Mouse (Mus musculus) thymus, adult 18-20 months (tissue): ENCODE measurements around the gene Thap12.

ENCODE experiments used
- DNase-seq, 2 experiments: peaks; one replicate each; pipeline ENCODE4 v3.0.0; 2022; ENCODE audit warnings: mixed read lengths in 2 of 2

The Thap12 gene

DNA sequence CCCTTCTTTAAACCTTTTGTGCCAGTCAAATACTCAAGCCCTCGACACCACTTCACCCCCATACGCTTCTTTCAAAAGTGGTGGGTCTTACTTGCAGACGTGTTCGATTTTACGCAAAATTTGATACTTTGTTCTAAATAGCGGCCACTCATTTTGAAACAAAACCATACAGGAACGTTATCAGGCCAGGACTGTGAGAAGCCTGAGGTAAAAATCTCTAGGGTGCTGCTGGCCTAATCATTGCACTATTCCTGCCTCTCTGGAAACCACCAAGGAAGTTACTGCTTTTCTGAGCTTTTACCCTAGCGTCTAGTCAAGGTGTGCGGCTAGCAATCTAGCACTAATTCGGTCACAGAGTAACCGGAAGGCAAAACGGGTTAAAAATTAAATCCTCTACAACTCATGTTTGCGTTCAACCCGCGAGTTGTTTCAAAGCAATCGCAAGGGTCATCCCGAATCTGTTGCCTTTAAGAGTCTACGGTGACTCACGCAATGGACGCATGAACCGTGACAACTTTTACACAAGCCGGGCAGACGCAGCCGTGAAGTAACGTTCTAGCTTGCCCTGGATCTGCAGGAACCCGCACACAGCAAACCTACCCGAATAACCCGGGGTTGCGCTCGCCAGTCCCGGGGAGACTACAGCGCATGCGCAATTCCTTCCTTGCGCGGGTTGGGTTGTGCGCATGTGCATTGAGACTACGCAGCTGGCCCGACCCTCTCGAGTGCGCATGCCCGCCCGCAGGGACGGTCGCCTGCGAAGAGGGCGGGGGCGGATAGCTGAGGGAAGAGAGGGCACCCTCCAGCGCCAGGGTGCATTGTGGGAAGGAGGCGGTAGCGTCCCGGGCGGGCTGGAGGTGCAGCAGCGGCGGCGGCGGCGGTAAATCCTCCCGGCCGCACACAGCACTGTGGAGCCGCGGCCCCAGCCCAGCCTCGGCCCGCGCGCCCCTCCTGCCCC lies at the start of gene Thap12:
TSS of gene Thap12 (plus strand) at position 821 of the 958 bp plus-strand sequence.
- peak; percentile 99 for DNase-seq

DNA sequence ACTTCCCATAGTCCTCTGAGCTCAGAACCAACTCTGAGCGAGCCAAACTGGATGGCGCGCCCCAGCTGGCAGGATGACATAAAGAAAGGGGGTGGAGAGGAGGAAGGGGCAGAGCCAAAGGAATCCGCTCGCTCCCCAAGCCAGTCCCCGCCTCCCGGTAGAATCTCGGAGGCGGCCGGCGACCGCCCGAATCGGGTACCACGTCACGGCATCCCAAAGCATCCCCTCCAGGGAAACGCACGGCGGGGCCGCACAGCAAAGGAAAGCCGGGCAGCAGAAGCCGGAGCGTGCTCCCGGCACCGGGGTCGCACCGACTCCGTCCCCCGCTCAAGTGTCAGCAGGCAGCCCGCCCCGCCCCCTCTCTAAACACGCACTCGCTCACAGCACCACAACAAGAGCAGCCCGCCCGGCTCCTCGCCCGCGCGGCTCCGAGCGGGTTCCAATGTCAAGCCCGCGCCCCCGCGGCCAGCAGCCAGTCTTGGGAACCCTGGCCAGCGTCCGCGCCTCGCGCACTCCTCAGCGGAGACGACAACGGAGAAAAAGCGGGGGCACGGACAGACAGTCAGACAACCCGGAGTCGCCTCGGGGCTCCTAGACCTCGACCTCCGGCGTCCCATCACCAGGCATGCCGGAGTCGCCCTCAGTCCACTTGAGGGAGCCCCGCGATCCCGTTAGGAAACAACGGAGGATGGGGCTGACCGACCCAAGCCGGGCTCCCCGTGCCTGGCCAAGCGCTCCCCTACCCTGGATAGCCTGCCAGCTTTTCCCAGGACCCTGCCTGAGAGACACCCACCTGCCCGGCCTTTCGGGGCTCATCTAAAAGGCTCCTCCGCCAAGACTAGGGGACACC lies 47.0 kb upstream of the Thap12 start:
- peak; percentile 62 to 74 for DNase-seq

DNA sequence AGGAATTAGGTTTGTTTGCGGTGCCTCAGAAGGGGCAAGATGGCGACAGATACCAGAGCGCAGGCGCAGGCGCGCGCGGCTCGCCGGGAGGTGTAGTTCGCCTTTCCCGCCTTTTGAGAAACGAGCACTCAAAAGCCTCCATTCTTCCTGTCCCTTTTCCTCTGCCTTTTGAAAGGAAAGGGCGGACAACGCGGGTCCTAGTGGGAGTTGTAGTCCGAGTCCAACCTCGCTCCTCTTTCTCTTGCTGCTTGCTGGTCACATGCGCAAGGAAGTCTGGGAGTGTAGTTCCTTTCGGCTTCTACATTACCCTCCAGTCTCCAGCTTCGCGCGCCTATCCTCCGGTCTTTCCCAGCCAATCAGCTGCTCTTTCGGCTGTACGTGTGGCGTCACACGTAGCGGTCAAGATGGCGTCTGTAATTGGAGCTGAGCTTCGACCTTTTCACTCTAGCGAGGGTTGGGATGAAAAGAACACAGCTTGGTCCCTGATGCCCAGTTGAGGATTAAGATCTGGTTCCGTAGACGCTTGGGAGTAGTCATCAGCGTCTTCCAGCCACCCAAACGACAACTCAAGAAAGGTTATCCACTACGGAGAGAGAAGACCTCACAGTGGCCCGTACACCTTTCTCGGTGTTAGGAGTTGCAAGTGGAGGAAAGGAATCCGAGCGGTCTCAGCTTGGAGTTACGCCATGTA lies 46.2 kb upstream of the Thap12 start, which contains the start of gene Emsy:
TSS of gene Emsy (minus strand) at position 253 of the 691 bp plus-strand sequence.
- peak; percentile 84 to 91 for DNase-seq

DNA sequence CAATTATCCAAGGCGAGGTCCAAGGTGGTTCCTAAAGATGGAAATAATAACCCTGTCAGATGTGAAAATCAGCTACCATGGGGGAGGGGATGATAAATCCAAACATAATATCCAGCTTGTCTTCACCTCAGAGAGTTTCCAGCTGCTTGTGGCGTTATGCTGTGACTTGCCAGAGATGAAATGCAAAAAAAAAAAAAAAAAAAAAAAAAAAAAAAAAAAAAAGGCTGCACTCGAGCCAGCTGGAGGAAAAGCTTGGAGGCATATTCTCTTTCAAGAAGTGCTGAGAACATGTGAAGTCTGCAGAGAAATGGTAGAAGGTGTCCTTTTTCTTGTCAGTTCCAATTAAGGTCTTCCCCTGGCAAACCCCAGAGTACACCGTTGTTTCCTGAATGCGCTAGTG lies 37.7 kb upstream of the Thap12 start:
- no peak for DNase-seq

DNA sequence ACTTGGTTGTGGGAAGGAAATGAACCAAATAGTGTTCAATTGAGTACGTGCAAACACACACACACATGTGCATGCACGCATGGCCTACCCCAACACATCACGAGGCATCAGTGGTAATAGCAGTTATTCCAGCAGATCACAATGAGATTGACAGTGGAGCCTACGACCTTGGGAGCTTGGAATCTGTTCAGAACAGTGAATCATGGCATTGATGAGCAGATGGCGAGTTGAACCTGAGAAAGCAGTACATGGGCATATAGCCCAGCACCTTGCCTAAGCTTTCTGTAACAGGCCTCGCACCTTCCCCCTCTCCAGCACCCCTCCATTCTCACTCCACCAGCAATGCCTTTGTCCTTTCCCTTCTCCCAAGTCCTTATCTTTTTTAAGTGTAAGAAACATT lies 37.2 kb upstream of the Thap12 start:
- DNase-seq, result no peak

DNA sequence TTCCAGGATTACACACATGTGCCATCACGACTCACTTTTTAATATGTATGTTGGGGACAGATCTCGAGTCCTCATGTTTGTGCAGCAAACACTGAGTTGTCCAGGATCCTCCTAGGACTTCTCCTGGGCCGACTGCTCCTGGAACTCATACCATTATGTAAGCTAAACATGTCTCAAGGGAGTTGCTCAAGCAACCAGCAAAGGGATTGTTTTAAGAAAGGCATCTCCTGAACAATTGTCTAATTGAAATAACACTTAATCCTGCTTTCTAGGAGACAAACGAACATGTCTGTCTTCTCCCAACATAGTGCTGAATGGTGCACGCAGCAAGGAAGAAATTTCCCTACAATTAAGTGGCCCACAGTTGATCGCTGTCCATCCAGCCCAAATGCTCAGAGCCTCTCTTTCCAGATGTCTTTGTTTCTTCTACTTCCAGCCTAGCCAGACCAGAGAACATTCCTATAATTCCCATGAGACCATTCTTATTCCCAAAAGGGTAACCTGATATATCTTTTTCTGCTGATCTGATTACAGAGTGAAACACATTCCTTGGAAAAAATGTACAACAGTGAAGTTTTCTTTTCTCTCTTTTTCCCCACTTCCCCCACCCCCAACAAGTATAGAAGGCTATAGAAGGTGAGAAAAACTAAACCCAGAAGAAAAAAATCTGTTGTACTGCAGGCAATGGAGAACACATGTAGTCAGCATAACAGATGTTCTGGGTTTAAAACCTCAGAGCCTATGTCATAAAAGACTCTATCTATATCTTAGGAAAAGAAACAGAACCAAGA lies 34.8 kb upstream of the Thap12 start:
- DNase-seq, result no peak

DNA sequence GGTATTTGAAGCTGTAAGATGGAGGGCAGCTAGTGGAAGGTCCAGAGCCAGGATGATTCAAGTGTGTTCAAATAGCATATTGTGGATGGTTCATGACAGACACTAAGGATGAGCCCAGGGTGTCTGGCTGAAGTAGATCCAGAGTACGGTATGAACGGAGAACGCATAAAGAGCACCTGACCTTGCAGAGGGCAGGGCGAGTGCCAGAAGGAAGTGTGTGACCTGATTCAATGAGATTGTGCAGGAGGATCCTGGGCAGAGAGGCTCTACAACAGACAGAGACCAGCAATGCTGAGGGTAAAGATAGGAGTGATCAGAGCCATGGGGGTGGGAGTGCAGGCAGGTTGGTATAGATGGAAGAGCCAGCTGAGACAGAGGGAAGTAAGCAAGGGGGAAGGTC lies 32.1 kb upstream of the Thap12 start:
- DNase-seq, result no peak

DNA sequence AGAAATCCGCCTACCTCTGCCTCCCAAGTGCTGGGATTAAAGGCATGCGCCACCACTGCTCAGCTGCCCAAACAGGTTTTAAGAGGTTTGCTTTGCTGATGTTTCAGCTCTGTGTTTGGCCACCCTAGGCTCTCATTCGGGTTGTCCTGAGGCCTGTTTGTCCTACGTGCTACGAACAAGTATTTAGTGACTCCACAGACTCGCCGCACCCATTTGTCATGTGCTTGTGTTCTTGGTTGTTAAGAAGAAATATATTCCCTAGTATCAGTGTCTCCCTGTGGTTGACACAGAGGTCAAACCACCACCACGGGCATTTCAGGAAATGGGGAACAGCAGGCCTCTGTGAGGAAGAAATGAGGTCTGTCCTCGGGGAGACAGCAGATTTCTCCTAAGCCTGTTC lies 31.5 kb upstream of the Thap12 start:
- DNase-seq, result no peak

DNA sequence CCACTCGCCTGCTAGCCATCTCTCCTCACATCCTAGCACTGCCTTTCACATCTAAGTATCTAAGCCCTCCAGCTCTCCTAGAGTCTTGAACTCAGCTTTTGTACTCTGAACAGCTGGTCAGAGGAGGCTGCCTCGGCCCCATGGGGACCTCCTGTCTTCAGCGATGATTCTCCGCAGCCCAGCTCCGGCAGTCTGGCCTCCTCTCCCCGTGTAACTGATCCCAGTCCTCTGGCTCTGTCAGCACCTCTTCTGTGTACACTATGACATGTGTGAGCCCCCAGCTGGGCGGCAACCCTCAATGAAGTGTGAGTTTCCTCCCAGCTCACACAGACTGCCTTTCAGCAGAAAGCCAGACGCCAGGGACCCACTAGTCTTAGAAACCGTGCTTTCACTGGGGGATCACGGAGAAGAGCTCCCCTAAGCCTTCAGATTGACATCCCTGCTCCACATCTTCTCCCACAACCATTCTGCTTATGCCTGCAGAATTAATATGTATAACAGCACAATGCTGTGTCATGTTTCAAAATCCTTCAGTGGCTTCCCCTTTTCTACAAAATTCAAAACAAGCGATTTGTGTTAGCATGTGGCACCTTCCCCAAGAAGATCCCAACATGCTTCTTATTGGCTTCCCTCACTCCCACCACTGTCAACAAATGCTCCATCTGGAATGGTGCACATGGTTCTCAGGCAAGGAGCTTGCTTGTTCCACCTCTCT lies 30.5 kb upstream of the Thap12 start:
- no peak for DNase-seq

DNA sequence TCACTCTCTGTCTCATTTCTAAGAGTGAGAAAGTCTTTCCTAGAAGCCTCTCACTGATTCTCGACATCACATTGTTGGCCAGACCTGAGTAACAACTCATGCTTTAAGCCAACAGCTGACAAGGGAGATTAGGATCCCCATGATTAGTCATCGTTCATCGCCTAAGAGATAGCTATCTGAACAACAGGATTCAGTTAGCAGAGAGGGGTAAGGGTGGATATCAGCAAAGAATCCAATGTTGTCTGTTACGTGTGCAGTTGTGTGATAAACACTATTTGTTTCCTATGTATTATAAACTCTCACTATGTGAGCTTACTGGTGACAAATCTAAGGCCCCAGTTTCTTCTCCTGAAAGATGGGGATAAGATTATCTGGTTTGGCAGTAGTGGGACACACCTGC lies 28.6 kb upstream of the Thap12 start:
- no peak for DNase-seq

DNA sequence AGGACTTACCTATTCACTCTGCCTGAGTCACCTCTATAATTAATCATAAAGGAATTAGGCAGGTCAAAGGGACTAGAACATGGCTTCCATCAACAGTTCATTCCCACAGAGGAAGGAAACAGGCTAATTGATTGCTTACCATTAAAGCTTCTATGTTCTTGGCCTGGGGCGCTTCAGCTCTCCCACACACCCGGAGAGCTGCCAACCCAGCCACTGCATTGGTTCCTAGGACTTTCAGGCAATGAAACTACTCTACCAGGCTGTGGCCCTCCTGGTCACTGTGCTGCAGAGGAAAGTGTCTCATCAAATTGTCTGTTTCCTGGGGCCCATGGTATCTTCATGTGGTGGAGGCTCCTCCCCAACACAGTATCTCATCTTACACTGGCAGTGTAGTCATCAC lies 25.4 kb upstream of the Thap12 start:
- DNase-seq, result no peak

DNA sequence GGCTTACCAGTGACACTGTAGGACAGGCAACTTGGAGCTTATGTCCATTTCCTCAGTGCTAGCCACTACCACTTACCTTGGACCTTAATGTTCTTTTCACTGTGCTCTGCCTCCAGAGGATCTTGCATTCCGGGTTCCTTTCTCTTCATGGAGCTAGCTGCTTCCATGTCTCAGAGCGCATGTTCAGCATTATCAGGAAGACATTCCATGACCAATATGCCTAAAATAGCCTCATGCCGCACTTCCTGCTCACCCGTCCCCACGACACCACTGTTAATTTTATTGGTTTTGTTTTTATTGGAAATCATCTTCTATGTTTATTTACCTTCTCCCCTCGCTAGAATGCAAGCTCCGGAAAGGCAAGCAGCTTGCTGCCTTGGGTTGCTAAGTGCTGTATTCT lies 24.5 kb upstream of the Thap12 start:
- no peak for DNase-seq

DNA sequence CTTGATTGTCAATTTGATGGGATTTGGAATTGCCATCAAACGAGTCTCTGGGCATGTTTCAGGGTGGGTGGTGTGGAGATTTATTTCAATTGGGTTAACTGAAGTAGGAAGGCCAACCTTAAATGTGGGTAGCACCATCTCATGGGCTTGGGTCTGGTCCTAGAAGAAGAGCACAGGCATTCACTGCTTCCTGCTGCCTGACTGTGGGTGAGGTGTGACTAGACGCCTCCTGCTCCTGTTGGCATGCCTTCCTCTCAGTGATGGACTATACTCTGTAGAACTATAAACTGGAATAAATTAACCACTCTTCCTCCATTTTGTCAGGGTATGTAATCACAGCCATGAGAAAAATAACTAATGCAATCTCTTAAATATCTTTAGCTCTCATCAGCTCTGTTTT lies 22.2 kb upstream of the Thap12 start:
- no peak for DNase-seq

DNA sequence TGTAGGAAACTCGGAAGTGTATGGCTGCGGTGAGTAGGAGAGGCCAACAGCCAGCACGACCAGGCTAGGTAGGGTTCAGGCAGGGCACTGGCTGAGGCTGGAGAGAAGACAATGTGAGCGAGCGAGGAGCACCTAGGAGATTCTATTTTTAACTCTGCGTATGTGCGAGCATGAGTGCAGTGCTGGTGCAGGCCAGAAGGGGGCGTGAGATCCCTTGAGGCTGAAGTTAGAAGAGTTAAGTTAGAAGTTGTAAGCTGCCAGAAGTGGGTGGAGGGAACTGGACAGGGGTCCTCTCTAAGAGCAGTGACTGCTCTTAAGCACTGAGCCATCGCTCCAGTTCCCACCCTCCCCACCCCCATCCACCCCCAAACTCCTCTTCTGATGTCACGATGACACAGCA lies 20.1 kb upstream of the Thap12 start:
- DNase-seq, result no peak

DNA sequence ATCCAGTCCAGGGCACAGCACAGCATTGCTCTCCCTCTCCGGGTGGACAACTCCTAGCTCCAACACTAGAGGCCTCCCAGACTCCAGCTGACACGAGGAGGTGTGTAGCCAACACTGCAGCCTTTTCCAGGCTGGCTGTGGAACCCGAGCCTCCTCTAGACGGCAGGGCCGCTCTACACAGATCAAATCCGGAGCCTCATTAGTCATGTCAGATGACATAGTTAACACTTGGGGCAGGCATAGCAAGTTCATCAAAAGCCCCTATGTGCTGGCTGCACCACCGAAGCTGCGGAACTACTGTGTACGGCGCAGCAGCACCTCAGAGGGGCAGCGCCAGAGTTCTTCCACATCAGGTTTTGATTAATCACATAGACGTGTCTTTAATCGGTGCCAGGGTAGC lies 17.0 kb upstream of the Thap12 start:
- no peak for DNase-seq

DNA sequence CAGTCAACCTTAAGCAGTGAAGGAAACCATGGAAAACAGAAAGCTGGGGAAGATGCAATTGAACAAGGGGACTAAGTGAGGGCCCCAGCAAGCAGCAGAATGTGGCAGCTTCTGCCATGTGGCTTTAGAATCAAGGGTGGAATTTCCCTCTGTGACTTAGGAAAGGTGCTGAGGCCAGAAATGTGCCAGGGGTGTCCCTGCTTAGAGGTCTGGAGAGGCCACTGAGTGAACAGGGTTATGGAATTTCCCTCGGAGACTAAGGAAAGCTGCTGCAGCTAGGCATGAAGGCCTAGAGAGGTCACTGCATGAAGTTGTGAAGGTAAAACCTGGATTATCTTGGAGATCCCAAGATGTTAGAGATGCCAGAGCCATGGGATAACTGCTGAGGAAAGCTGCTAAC lies 12.8 kb upstream of the Thap12 start:
- DNase-seq, result no peak

DNA sequence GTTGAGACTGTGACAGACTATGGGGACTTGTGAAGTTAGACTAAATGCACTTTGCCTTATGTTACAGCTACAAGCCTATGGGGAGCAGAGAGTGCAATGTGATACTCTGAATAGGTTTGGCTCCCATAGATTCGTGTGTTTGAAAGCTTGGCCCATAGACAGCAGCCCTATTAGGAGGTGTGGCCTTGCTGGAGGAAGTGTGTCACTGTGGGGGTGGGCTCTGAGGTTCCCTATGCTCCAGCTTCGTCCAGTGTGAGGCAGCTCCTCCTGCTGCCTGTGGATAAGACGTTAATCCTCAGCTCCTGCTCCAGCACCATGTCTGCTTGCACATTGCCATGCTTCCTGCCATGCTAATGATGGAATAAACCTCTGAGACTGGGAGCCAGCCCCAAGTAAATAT lies 12.1 kb upstream of the Thap12 start:
- DNase-seq, result no peak

DNA sequence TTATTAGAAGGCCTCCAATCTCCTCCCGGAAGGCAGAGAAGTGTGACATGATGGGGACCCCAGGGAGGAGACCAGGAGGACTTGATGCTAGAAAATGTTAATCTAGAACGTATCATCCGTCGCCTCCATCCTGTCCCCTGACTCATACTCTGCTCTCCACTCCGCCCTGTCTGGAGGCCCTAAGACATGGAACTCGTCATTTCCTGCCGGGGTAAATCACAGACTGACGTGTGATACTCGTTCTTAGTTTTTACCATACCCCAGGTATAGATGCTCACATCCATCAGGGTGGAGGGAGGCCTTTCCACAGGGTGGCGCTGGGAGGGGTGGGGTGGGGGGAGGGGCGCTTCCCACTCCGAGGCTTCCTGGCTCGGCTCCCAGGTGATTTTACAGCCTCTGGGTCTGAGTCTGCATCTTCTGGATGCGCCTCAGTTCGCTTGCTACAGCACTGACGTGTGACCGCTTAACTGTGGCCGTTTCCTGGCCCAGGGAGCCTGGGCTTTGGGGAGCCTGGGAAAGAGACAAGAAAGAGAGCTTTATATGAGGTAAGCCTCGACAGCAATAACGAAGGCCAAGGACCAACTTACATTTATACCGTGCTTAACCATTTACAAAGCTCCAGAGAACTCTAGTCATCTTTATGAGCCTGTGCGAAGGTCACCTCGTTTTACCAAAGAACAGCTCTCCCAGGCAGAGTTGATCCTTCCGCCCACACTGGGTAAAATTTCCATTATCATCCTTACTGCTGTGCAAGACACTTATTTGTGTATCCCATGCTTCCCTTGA lies 9.9 kb upstream of the Thap12 start:
- peak in 1 of 2 experiments; percentile 19 for DNase-seq

DNA sequence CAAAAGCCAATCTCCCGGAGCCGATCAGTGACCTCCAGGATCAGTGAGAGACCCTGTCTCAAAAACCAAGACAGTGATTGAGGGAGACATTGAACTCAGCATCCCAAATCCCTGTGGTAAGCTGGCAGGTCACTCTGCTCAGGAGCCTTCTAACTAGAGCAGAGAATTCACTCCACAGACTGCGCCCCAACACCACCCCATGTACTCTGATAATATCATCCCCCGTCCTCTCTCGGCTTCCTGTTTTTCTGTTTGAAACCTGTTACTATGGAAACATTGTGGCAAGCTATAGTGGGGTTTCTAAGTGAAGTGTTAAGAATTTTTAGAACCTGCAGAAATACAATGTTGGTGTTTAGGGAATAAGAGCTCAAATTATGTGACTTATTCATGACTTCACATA lies 8.9 kb upstream of the Thap12 start:
- peak; percentile 42 to 75 for DNase-seq

DNA sequence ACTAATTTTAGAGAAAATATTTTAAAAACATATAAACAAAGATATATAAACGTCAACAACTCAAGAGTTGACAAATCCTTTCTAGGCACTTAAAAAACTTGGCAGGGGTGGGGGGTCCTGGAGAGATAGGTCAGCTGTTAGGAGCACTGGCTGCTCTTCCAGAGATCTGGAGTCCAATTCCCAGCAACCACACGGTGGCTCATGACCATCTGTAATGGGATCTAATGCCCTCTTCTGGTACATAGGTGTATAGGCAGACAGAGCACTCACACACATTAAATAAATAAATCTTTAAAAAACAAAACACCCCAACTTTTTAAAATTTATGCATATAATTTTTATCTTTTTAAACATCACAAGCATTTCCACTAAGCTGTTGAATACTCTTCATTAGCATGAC lies 5.4 kb upstream of the Thap12 start:
- no peak for DNase-seq

DNA sequence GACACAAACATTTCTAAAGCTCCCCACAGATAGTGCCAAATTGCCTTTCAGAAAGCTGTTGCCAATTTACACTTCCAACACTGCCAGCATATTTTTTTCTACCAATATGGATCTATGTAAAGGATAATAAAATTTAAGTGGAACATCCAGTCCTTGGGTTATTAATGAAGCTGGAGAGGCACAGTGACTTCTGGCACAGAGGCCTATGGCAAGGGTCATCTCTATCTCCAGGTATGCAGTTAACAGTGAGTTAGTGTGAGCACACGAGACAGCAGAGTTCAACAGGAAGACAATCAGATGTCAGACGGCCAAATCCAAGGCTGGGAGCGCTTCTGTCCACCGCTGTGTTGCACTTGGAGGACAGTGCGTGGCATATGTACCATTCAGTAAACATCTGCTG lies 4.9 kb upstream of the Thap12 start:
- DNase-seq, result no peak
